Mouse (Mus musculus): ENCODE measurements around the gene Eri3.

Eri3 gene

GRCm38 (mm10) chr4:117628464-117628863 is 78.3 kb downstream of the Eri3 start:
- DNase-seq, result peak; percentile 17

GRCm38 (mm10) chr4:117630053-117630670 is 80.0 kb downstream of the Eri3 start:
- no peak for DNase-seq

GRCm38 (mm10) chr4:117633527-117633926 is 83.4 kb downstream of the Eri3 start:
- DNase-seq, result no peak

GRCm38 (mm10) chr4:117634642-117635041 is 84.5 kb downstream of the Eri3 start:
- DNase-seq, result no peak

GRCm38 (mm10) chr4:117636152-117636551 is 86.0 kb downstream of the Eri3 start:
- no peak for DNase-seq

- DNase-seq, result no peak
Measured at GRCm38 (mm10) chr4:117636891-117637613, 86.9 kb downstream of the Eri3 start.

GRCm38 (mm10) chr4:117640925-117641703 is 90.9 kb downstream of the Eri3 start:
- DNase-seq, result no peak

- DNase-seq, result no peak
Measured at GRCm38 (mm10) chr4:117641804-117642203, 91.6 kb downstream of the Eri3 start.

- DNase-seq, result peak; percentile 90
Measured at GRCm38 (mm10) chr4:117645031-117645435, 94.9 kb downstream of the Eri3 start.

GRCm38 (mm10) chr4:117645859-117646258 is 95.7 kb downstream of the Eri3 start:
- peak; percentile 53 for DNase-seq

GRCm38 (mm10) chr4:117646496-117646895 is 96.3 kb downstream of the Eri3 start:
- no peak for DNase-seq

- no peak for DNase-seq
Measured at GRCm38 (mm10) chr4:117646926-117647755, 97.0 kb downstream of the Eri3 start.

- DNase-seq, result no peak
Measured at GRCm38 (mm10) chr4:117651626-117652101, 101.5 kb downstream of the Eri3 start.

- no peak for DNase-seq
Measured at GRCm38 (mm10) chr4:117652727-117653126, 102.6 kb downstream of the Eri3 start.

- DNase-seq, result no peak
Measured at GRCm38 (mm10) chr4:117654016-117654702, 104.0 kb downstream of the Eri3 start.

GRCm38 (mm10) chr4:117654703-117655499 is 104.7 kb downstream of the Eri3 start:
- DNase-seq, result no peak

- DNase-seq, result no peak
Measured at GRCm38 (mm10) chr4:117655500-117655863, 105.3 kb downstream of the Eri3 start.

- DNase-seq, result no peak
Measured at GRCm38 (mm10) chr4:117656961-117657360, 106.8 kb downstream of the Eri3 start.

- DNase-seq, result no peak
Measured at GRCm38 (mm10) chr4:117657646-117658045, 107.5 kb downstream of the Eri3 start.

- no peak for DNase-seq
Measured at GRCm38 (mm10) chr4:117658582-117659444, 108.6 kb downstream of the Eri3 start.

Measured in cerebellum, adult 9-10 months (tissue).